Mouse (Mus musculus): Measurements from ENCODE around the gene Ogg1. TPM values are rescaled to one million over a fixed set of nuclear protein-coding genes. Genes with fewer than 3 reads are reported as not detected.

Gene Ogg1
- 12.0 and 12.6 TPM in 2 replicates for polyA plus RNA-seq (2015; fragmentation: Nextera tagmentation; extraction: Ambion mirVana)

DNA sequence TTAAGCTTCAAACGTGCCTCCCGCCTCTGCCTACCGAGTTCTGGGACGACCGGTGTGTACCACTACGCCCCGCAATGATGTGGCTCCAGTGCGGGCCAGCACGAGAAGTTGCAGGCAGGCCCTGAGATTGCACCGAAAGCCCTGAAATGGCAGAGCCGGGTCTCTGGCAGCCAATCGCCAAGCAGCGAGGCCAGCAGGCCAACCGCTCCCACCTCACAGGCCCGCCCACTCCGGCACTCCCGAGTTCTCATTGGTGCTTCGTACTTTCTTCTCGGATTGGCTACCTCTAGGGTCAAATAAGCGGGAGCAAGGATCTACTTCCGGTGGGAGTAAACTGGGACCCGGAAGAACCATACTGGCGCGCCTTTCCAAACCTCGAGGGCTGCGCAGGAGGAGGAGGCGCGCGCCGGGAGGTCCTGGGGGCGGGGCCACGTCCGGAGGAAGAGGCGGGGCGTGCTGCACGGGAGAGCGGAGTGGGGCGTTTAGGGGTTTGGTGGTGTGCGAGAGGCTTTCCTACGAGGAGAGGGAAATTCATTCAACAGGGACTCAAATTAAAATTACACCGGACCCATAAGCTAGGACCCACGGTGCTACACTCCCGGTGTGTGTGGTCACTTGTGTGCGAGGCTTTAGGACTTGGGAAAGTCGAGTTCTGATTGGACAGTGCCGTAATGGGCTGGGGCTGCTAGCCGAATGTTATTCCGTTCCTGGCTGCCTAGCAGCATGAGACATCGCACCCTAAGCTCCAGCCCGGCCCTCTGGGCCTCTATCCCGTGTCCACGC lies at the start of gene Ogg1:
Ogg1 (plus strand) TSS at position 440 of the 783 bp plus-strand sequence.
- no peaks in the 10 kb centered on the region for H3K9me3 ChIP-seq (replicated peaks; ENCODE audit: control insufficient read depth, low read length)
- H3K27me3 ChIP-seq (ENCODE audit: control insufficient read depth, insufficient read depth, low read length), result no peaks in the 10 kb centered on the region
- H3K4me3 ChIP-seq (replicated peaks; ENCODE audit: low read length), result peak within 1 kb of the TSS; percentile 54
- ATAC-seq (ENCODE audit: insufficient read depth, low FRiP score), result peak; percentile 98
- H3K4me2 ChIP-seq (ENCODE audit: low read depth, low read length), result peak within 1 kb of the TSS; percentile 91
- 0 out of 2 replicates have a peak, but pooled peaks cover 2% of the 10 kb centered on the region for H3K4me1 ChIP-seq (ENCODE audit: control insufficient read depth, insufficient read depth, low read length)
- peak within 1 kb of the TSS; percentile 84 for H3K9ac ChIP-seq (ENCODE audit: low read length)
- peaks cover 16% of the 10 kb centered on the region for H3K36me3 ChIP-seq (ENCODE audit: control insufficient read depth, insufficient read depth, low read length)
- WGBS, result under 1% methylated on average over 52 of the region's 52 CpGs
- peak within 1 kb of the TSS; percentile 94 for H3K27ac ChIP-seq (ENCODE audit: low read length)

GRCm38 (mm10) chr6:113281676-113282075 lies 45.1 kb upstream of the Ogg1 start:
- no peak overlapping the region for H3K27ac ChIP-seq (ENCODE audit: low read length)

DNA sequence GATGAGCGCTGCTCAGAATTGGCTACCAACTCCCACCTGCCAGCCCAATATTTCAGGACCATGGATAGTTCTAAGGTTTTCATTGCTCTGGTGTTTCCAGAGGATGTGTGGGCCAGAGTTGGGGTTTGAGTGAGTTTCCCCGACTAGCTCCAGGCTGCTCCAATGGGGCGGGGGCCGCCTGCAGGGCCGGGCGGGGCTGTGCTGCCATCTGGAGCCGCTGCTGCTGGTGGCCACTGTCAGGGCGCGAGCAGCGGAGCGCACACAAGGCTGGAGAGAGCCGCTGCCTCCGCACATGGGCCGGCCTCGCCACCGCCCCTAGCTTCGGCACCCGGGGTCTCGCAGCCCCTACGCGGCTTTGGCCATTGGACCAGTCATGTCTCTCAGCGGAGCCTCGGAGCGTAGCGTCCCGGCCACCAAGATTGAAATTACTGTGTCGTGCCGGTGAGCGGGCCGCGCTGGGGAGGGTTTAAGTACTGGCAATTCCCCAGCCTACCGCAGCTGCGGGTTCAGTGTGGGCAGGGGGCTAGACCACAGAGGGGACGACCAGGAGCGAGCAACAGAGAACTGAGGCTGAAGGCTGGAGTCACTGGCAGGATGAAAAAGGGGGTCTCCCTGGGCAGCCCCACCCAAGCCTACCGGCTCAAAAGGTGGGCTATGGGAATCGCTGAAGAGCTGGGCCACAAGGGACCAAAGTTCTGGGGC lies 44.5 kb upstream of the Ogg1 start, which contains the start of gene Cpne9:
Cpne9 (plus strand) TSS at position 207 of the 702 bp plus-strand sequence.
- no peak for ATAC-seq (ENCODE audit: insufficient read depth, low FRiP score)
- Histone ChIP-seq H3K9me3 (replicated peaks; ENCODE audit: control insufficient read depth, low read length) (no peaks in the 10 kb centered on the region), H3K27me3 (ENCODE audit: control insufficient read depth, insufficient read depth, low read length) (peaks cover 31% of the 10 kb centered on the region), H3K27ac (ENCODE audit: low read length) (no peak within 1 kb of the TSS), H3K9ac (ENCODE audit: low read length) (no peak within 1 kb of the TSS), H3K4me1 (ENCODE audit: control insufficient read depth, insufficient read depth, low read length) (peaks cover 5% of the 10 kb centered on the region; the same call in 1 of the 2 replicates), H3K4me3 (replicated peaks; ENCODE audit: low read length) (peak within 1 kb of the TSS; percentile 19), H3K36me3 (ENCODE audit: control insufficient read depth, insufficient read depth, low read length) (no peaks in the 10 kb centered on the region), H3K4me2 (ENCODE audit: low read depth, low read length) (peak within 1 kb of the TSS; percentile 23)
- 2% methylated on average over 37 of the region's 37 CpGs for WGBS

More at GRCm38 (mm10) chr6:113281676-113282075, 45.1 kb upstream of the Ogg1 start:
- 66% methylated on average over 6 of the region's 6 CpGs for WGBS
- Histone ChIP-seq H3K9ac (ENCODE audit: low read length) (no peak overlapping the region), H3K36me3 (ENCODE audit: control insufficient read depth, insufficient read depth, low read length) (no peaks in the 10 kb centered on the region), H3K4me2 (ENCODE audit: low read depth, low read length) (no peak overlapping the region), H3K4me1 (ENCODE audit: control insufficient read depth, insufficient read depth, low read length) (peaks cover 5% of the 10 kb centered on the region; the same call in 1 of the 2 replicates), H3K4me3 (replicated peaks; ENCODE audit: low read length) (no peak overlapping the region), H3K9me3 (replicated peaks; ENCODE audit: control insufficient read depth, low read length) (no peaks in the 10 kb centered on the region), H3K27me3 (ENCODE audit: control insufficient read depth, insufficient read depth, low read length) (peaks cover 31% of the 10 kb centered on the region)
- no peak for ATAC-seq (ENCODE audit: insufficient read depth, low FRiP score)

- H3K36me3 ChIP-seq (ENCODE audit: control insufficient read depth, insufficient read depth, low read length), result no peaks in the 10 kb centered on the region
- ATAC-seq (ENCODE audit: insufficient read depth, low FRiP score), result no peak
- WGBS, result 1% methylated on average over 22 of the region's 22 CpGs
- H3K27me3 ChIP-seq (ENCODE audit: control insufficient read depth, insufficient read depth, low read length), result peaks cover 31% of the 10 kb centered on the region
- H3K4me3 ChIP-seq (replicated peaks; ENCODE audit: low read length), result peak overlapping the region; percentile 19
- H3K27ac ChIP-seq (ENCODE audit: low read length), result no peak overlapping the region
- no peaks in the 10 kb centered on the region for H3K9me3 ChIP-seq (replicated peaks; ENCODE audit: control insufficient read depth, low read length)
- peaks cover 5% of the 10 kb centered on the region; the same call in 1 of the 2 replicates for H3K4me1 ChIP-seq (ENCODE audit: control insufficient read depth, insufficient read depth, low read length)
- H3K4me2 ChIP-seq (ENCODE audit: low read depth, low read length), result peak overlapping the region; percentile 23
- no peak overlapping the region for H3K9ac ChIP-seq (ENCODE audit: low read length)
Observed at GRCm38 (mm10) chr6:113282969-113283368, 43.8 kb upstream of the Ogg1 start.

- H3K4me2 ChIP-seq (ENCODE audit: low read depth, low read length), result peak overlapping the region; percentile 23
- ATAC-seq (ENCODE audit: insufficient read depth, low FRiP score), result peak; percentile 68; the same call in 1 of the 2 replicates
- WGBS, result 10% methylated on average over 6 of the region's 6 CpGs
- H3K27ac ChIP-seq (ENCODE audit: low read length), result no peak overlapping the region
- peaks cover 31% of the 10 kb centered on the region for H3K27me3 ChIP-seq (ENCODE audit: control insufficient read depth, insufficient read depth, low read length)
- peak overlapping the region; percentile 19; the same call in 1 of the 2 replicates for H3K4me3 ChIP-seq (replicated peaks; ENCODE audit: low read length)
- H3K9ac ChIP-seq (ENCODE audit: low read length), result no peak overlapping the region
- H3K9me3 ChIP-seq (replicated peaks; ENCODE audit: control insufficient read depth, low read length), result no peaks in the 10 kb centered on the region
- peaks cover 5% of the 10 kb centered on the region; the same call in 1 of the 2 replicates for H3K4me1 ChIP-seq (ENCODE audit: control insufficient read depth, insufficient read depth, low read length)
- H3K36me3 ChIP-seq (ENCODE audit: control insufficient read depth, insufficient read depth, low read length), result no peaks in the 10 kb centered on the region
Observed at GRCm38 (mm10) chr6:113283500-113283899, 43.3 kb upstream of the Ogg1 start.

- Histone ChIP-seq H3K4me3 (replicated peaks; ENCODE audit: low read length) (no peak overlapping the region), H3K4me1 (ENCODE audit: control insufficient read depth, insufficient read depth, low read length) (peaks cover 5% of the 10 kb centered on the region; the same call in 1 of the 2 replicates), H3K36me3 (ENCODE audit: control insufficient read depth, insufficient read depth, low read length) (no peaks in the 10 kb centered on the region), H3K4me2 (ENCODE audit: low read depth, low read length) (no peak overlapping the region), H3K9ac (ENCODE audit: low read length) (no peak overlapping the region), H3K27me3 (ENCODE audit: control insufficient read depth, insufficient read depth, low read length) (peaks cover 31% of the 10 kb centered on the region), H3K27ac (ENCODE audit: low read length) (no peak overlapping the region), H3K9me3 (replicated peaks; ENCODE audit: control insufficient read depth, low read length) (no peaks in the 10 kb centered on the region)
- no peak for ATAC-seq (ENCODE audit: insufficient read depth, low FRiP score)
- WGBS, result 70% methylated on average over 3 of the region's 3 CpGs
Observed at GRCm38 (mm10) chr6:113284931-113285330, 41.8 kb upstream of the Ogg1 start.

- no peak for ATAC-seq (ENCODE audit: insufficient read depth, low FRiP score)
Observed at GRCm38 (mm10) chr6:113286316-113286715, 40.5 kb upstream of the Ogg1 start.

DNA sequence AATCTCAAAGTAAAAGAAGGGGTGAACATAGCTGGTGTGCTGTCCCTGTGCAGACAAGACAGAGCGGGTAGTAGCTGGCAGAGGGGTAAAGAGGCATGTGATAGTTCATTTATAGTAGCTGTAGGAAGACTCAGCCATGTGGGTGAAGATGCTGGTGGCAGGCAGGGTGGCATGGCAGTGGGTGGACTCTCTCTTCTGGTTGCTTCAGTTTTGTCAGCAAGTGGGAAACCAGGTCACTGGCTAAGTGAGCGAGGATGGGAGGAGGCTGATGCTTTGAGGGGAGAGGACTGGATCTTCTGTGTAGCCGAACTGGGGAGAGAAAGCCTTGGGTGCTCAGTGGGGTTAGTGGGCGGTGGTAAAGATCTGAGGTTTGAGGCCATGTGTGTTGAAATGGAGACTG lies 39.5 kb upstream of the Ogg1 start:
- Histone ChIP-seq H3K9me3 (replicated peaks; ENCODE audit: control insufficient read depth, low read length) (no peaks in the 10 kb centered on the region), H3K4me1 (ENCODE audit: control insufficient read depth, insufficient read depth, low read length) (peaks cover 2% of the 10 kb centered on the region; the same call in 1 of the 2 replicates), H3K4me3 (replicated peaks; ENCODE audit: low read length) (no peak overlapping the region), H3K27me3 (ENCODE audit: control insufficient read depth, insufficient read depth, low read length) (peaks cover 23% of the 10 kb centered on the region), H3K9ac (ENCODE audit: low read length) (no peak overlapping the region), H3K27ac (ENCODE audit: low read length) (no peak overlapping the region), H3K4me2 (ENCODE audit: low read depth, low read length) (no peak overlapping the region), H3K36me3 (ENCODE audit: control insufficient read depth, insufficient read depth, low read length) (no peaks in the 10 kb centered on the region)
- WGBS, result 68% methylated on average over 4 of the region's 4 CpGs
- ATAC-seq (ENCODE audit: insufficient read depth, low FRiP score), result no peak

More at GRCm38 (mm10) chr6:113286316-113286715, 40.5 kb upstream of the Ogg1 start:
- no peak overlapping the region for H3K4me2 ChIP-seq (ENCODE audit: low read depth, low read length)
- H3K9ac ChIP-seq (ENCODE audit: low read length), result no peak overlapping the region
- H3K4me3 ChIP-seq (replicated peaks; ENCODE audit: low read length), result no peak overlapping the region
- H3K4me1 ChIP-seq (ENCODE audit: control insufficient read depth, insufficient read depth, low read length), result peaks cover 5% of the 10 kb centered on the region; the same call in 1 of the 2 replicates
- no peaks in the 10 kb centered on the region for H3K36me3 ChIP-seq (ENCODE audit: control insufficient read depth, insufficient read depth, low read length)
- no peaks in the 10 kb centered on the region for H3K9me3 ChIP-seq (replicated peaks; ENCODE audit: control insufficient read depth, low read length)
- WGBS, result 48% methylated on average over 1 of the region's 1 CpGs
- H3K27ac ChIP-seq (ENCODE audit: low read length), result no peak overlapping the region
- peaks cover 31% of the 10 kb centered on the region for H3K27me3 ChIP-seq (ENCODE audit: control insufficient read depth, insufficient read depth, low read length)

DNA sequence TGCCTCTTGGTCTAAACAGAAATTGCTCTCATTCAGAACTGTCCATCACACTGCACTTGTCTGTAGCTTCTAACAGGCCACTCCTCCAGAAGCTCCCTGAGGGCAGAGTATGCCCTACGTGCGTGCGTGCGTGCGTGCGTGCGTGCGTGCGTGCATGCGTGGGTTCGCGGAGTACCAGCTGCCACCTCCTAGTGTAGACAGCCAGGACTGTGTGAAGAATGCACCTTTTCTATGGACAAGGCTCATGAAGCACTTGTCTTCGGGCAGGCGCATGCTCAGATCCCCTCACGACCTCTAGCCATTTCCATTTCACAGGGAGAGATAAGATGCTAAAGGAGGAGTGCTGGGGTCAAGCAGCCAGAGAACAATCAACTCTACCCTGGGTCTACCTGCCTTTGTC lies 37.4 kb upstream of the Ogg1 start:
- no peak overlapping the region for H3K4me3 ChIP-seq (replicated peaks; ENCODE audit: low read length)
- no peaks in the 10 kb centered on the region for H3K4me1 ChIP-seq (ENCODE audit: control insufficient read depth, insufficient read depth, low read length)
- no peak overlapping the region for H3K4me2 ChIP-seq (ENCODE audit: low read depth, low read length)
- H3K9ac ChIP-seq (ENCODE audit: low read length), result no peak overlapping the region
- no peaks in the 10 kb centered on the region for H3K36me3 ChIP-seq (ENCODE audit: control insufficient read depth, insufficient read depth, low read length)
- no peaks in the 10 kb centered on the region for H3K9me3 ChIP-seq (replicated peaks; ENCODE audit: control insufficient read depth, low read length)
- no peak overlapping the region for H3K27ac ChIP-seq (ENCODE audit: low read length)
- 94% methylated on average over 15 of the region's 15 CpGs for WGBS
- ATAC-seq (ENCODE audit: insufficient read depth, low FRiP score), result no peak
- peaks cover 2% of the 10 kb centered on the region; the same call in 1 of the 2 replicates for H3K27me3 ChIP-seq (ENCODE audit: control insufficient read depth, insufficient read depth, low read length)
